Mouse (Mus musculus): ENCODE measurements around the gene Galnt17. TPM values are rescaled to one million over a fixed set of nuclear protein-coding genes. Genes with fewer than 3 reads are reported as not detected.

Gene Galnt17
- polyA plus RNA-seq, 1 experiment from 2014 or later, result 0.81 TPM

GRCm38 (mm10) chr5:131307656-131308151 lies 593 bp downstream of the Galnt17 start:
- Histone ChIP-seq H3K4me1 (replicated peaks; ENCODE audit: control insufficient read depth, insufficient read depth) (no peaks in the 10 kb centered on the region), H3K27ac (replicated peaks) (peak overlapping the region; percentile 65), H3K4me2 (replicated peaks; ENCODE audit: low read depth) (peak overlapping the region; percentile 76), H3K9ac (ENCODE audit: low read length) (peak overlapping the region; percentile 55), H3K4me3 (ENCODE audit: low read depth, low read length) (peak overlapping the region; percentile 55), H3K36me3 (ENCODE audit: control insufficient read depth, insufficient read depth, low read length) (no peaks in the 10 kb centered on the region), H3K27me3 (ENCODE audit: control insufficient read depth, insufficient read depth, low read length) (peaks cover 3% of the 10 kb centered on the region; the same call in 1 of the 2 replicates), H3K9me3 (ENCODE audit: control insufficient read depth, low read length) (no peaks in the 10 kb centered on the region)
- peak; percentile 60 for DNase-seq (ENCODE audit: low spot score)
- under 1% methylated on average over 28 of the region's 36 CpGs for WGBS
- TF ChIP-seq EP300 (optimal IDR thresholded peaks at IDR 0.05), result no peak
- TF ChIP-seq CTCF (IDR thresholded peaks at IDR 0.05; ENCODE audit: low read depth), result peak; percentile 52
- peak; percentile 81 for ATAC-seq (ENCODE audit: low FRiP score, low TSS enrichment)

- Histone ChIP-seq H3K27me3 (ENCODE audit: control insufficient read depth, insufficient read depth, low read length) (peaks cover 3% of the 10 kb centered on the region; the same call in 1 of the 2 replicates), H3K9ac (ENCODE audit: low read length) (peak overlapping the region; percentile 55), H3K27ac (replicated peaks) (peak overlapping the region; percentile 65), H3K4me3 (ENCODE audit: low read depth, low read length) (peak overlapping the region; percentile 55), H3K4me2 (replicated peaks; ENCODE audit: low read depth) (peak overlapping the region; percentile 76), H3K36me3 (ENCODE audit: control insufficient read depth, insufficient read depth, low read length) (no peaks in the 10 kb centered on the region), H3K4me1 (replicated peaks; ENCODE audit: control insufficient read depth, insufficient read depth) (no peaks in the 10 kb centered on the region), H3K9me3 (ENCODE audit: control insufficient read depth, low read length) (no peaks in the 10 kb centered on the region)
- DNase-seq (ENCODE audit: low spot score), result no peak
- TF ChIP-seq CTCF (IDR thresholded peaks at IDR 0.05; ENCODE audit: low read depth), result no peak
- ATAC-seq (ENCODE audit: low FRiP score, low TSS enrichment), result 0 out of 2 replicates have a peak, but pooled peaks have one; percentile 41
- under 1% methylated on average over 64 of the region's 64 CpGs for WGBS
Observed at GRCm38 (mm10) chr5:131306908-131307655, 1.2 kb downstream of the Galnt17 start.

DNA sequence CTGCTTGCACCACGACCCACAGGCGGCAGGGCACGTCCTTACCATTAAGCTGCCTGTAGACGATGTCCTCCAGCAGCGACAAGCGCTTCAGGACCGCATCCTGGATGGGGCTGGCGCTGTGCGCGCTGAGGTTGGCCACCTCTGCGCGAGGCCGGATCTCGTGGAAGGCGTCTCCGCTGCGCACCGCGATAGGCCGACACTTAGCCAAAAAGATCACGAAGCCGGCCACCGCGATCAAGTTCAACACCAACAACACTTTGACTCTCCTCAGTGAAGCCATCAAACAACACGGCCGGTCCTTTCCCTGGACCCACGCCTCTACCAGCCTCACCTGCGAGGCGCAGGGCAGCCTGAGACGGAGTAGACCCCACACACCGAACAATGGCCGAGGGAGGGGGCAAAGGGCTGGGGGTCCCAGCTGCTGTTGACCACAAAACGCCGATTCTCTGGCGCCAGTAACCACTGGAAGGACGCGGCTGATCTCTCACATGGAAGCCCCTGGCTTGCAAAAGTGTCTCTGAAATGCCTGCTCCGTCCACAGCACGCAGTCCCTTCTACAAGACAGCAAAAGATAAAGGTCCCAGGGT lies 1.9 kb downstream of the Galnt17 start:
- Histone ChIP-seq H3K4me2 (replicated peaks; ENCODE audit: low read depth) (peak overlapping the region; percentile 76), H3K4me1 (replicated peaks; ENCODE audit: control insufficient read depth, insufficient read depth) (no peaks in the 10 kb centered on the region), H3K27ac (replicated peaks) (no peak overlapping the region), H3K4me3 (ENCODE audit: low read depth, low read length) (peak overlapping the region; percentile 55), H3K9me3 (ENCODE audit: control insufficient read depth, low read length) (no peaks in the 10 kb centered on the region), H3K9ac (ENCODE audit: low read length) (0 out of 2 replicates have a peak overlapping the region, but pooled peaks have one; percentile 8), H3K36me3 (ENCODE audit: control insufficient read depth, insufficient read depth, low read length) (no peaks in the 10 kb centered on the region), H3K27me3 (ENCODE audit: control insufficient read depth, insufficient read depth, low read length) (peaks cover 3% of the 10 kb centered on the region; the same call in 1 of the 2 replicates)
- no peak for TF ChIP-seq EP300 (optimal IDR thresholded peaks at IDR 0.05)
- no peak for TF ChIP-seq CTCF (IDR thresholded peaks at IDR 0.05; ENCODE audit: low read depth)
- DNase-seq (ENCODE audit: low spot score) (no peak), ATAC-seq (ENCODE audit: low FRiP score, low TSS enrichment) (no peak)
- 2% methylated on average over 39 of the region's 39 CpGs for WGBS

- no peaks in the 10 kb centered on the region for H3K9me3 ChIP-seq (ENCODE audit: control insufficient read depth, low read length)
- ATAC-seq (ENCODE audit: low FRiP score, low TSS enrichment) (no peak), DNase-seq (ENCODE audit: low spot score) (no peak)
- no peak overlapping the region for H3K27ac ChIP-seq (replicated peaks)
- no peaks in the 10 kb centered on the region for H3K36me3 ChIP-seq (ENCODE audit: control insufficient read depth, insufficient read depth, low read length)
- H3K4me1 ChIP-seq (replicated peaks; ENCODE audit: control insufficient read depth, insufficient read depth), result no peaks in the 10 kb centered on the region
- 53% methylated on average over 5 of the region's 5 CpGs for WGBS
- H3K27me3 ChIP-seq (ENCODE audit: control insufficient read depth, insufficient read depth, low read length), result peaks cover 3% of the 10 kb centered on the region; the same call in 1 of the 2 replicates
- no peak overlapping the region for H3K4me2 ChIP-seq (replicated peaks; ENCODE audit: low read depth)
- H3K4me3 ChIP-seq (ENCODE audit: low read depth, low read length), result 0 out of 2 replicates have a peak overlapping the region, but pooled peaks have one; percentile 6
- no peak overlapping the region for H3K9ac ChIP-seq (ENCODE audit: low read length)
- TF ChIP-seq EP300 (optimal IDR thresholded peaks at IDR 0.05), result no peak
- no peak for TF ChIP-seq CTCF (IDR thresholded peaks at IDR 0.05; ENCODE audit: low read depth)
Observed at GRCm38 (mm10) chr5:131305223-131305622, 3.1 kb downstream of the Galnt17 start.

GRCm38 (mm10) chr5:131301526-131301925 lies 6.8 kb downstream of the Galnt17 start:
- Histone ChIP-seq H3K9me3 (ENCODE audit: control insufficient read depth, low read length) (no peaks in the 10 kb centered on the region), H3K36me3 (ENCODE audit: control insufficient read depth, insufficient read depth, low read length) (no peaks in the 10 kb centered on the region), H3K9ac (ENCODE audit: low read length) (no peak overlapping the region), H3K27ac (replicated peaks) (no peak overlapping the region), H3K4me1 (replicated peaks; ENCODE audit: control insufficient read depth, insufficient read depth) (no peaks in the 10 kb centered on the region), H3K27me3 (ENCODE audit: control insufficient read depth, insufficient read depth, low read length) (no peaks in the 10 kb centered on the region; the same call in 1 of the 2 replicates), H3K4me3 (ENCODE audit: low read depth, low read length) (no peak overlapping the region), H3K4me2 (replicated peaks; ENCODE audit: low read depth) (no peak overlapping the region)
- WGBS, result 86% methylated on average over 3 of the region's 3 CpGs
- ATAC-seq (ENCODE audit: low FRiP score, low TSS enrichment) (no peak), DNase-seq (ENCODE audit: low spot score) (no peak)
- TF ChIP-seq CTCF (IDR thresholded peaks at IDR 0.05; ENCODE audit: low read depth), result no peak
- TF ChIP-seq EP300 (optimal IDR thresholded peaks at IDR 0.05), result no peak

Measured in stomach, postnatal 0 days (tissue).